Mouse (Mus musculus): ENCODE data around the gene Gm44790. TPM values are rescaled to one million over a fixed set of nuclear protein-coding genes. Genes with fewer than 3 reads are reported as not detected.
"Not testable (repeated sequence)": the region's sequence is repeated elsewhere in the genome, so short reads cannot be mapped to it uniquely, and the experiment has no call there.

Gm44790 gene
- total RNA-seq (2021) = not detected
- long read RNA-seq, experiment 1, partial matches to known transcripts = 0 of 1 reads
- long read RNA-seq, experiment 1, other reads (novel, unspliced or antisense) = 1 of 1 reads
- long read RNA-seq, experiment 2, partial matches to known transcripts = 0 of 2 reads
- long read RNA-seq, experiment 2, other reads (novel, unspliced or antisense) = 2 of 2 reads

DNA sequence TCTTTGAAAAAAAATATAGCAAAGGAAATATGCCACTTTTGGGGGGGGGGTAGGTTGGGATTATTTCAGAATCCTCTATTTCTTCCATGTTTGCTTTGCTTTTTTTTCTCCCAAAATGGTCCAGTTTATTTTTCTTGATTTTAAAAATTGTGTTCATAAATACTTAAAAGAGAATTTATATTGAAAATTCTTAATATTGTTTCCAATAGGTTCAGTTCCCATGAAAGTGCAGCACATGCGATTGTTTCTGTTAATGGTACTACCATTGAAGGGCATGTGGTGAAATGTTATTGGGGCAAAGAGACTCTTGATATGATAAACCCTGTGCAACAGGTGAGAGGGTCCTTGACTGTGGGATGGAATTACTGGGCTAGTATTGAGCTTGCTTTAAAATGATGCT lies at the start of gene Gm44790:
TSS of gene Gm44790 (plus strand) at position 301 of the 400 bp plus-strand sequence.
- no peak for DNase-seq

DNA sequence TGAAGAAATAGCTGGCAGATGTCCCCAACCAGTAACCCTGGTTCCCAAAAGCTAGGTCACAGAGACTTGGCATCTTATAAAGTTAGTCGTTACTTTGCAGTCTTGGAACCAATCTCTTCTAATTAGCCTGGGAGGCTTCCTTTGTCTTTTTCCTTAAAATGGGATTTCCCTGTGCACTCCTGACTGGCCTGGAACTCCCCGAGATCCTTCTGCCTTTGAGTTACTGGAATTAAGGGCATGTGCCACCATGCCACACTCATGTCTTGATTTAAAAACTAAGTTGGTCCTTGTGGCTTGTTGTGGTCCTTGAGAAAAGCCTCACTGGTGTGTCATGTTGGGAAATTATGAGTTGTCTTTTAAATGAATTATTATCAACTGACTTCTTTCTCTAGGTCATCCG lies 48.1 kb upstream of the Gm44790 start:
- no peak for DNase-seq

DNA sequence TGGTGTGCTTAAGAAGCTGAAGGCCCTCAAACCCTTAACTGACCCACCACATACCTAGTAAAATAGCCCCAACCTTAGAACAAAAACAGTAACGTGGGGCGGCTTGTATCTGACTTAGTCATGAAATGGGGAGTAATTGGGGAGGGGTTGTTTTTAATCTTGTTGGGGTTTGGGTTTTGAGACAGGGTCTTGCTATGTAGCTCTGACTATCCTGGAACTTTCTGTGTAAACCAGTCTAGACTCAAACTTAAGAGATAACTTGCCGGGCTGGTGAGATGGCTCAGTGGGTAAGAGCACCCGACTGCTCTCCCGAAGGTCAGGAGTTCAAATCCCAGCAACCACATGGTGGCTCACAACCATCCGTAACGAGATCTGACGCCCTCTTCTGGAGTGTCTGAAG lies 46.3 kb upstream of the Gm44790 start:
- not testable (repeated sequence) for DNase-seq

DNA sequence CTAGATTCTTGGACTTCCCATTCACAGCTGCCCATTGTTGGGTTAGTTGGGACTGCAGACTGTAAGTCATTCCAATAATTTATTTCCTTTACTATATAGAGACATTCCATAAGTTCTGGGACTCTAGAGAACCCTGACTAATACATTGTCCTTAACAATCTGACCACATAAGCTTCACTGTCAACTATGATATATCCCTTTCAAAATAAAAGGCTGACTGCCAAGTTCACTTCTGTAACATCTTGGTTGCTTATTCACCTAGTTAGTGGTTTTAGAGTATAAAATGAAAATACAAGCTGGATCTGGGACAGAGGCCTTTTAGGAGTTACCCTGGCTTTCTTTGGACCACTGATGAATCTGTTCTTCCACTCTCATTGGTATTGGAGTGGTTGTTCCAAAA lies 43.9 kb upstream of the Gm44790 start:
- DNase-seq = no peak

DNA sequence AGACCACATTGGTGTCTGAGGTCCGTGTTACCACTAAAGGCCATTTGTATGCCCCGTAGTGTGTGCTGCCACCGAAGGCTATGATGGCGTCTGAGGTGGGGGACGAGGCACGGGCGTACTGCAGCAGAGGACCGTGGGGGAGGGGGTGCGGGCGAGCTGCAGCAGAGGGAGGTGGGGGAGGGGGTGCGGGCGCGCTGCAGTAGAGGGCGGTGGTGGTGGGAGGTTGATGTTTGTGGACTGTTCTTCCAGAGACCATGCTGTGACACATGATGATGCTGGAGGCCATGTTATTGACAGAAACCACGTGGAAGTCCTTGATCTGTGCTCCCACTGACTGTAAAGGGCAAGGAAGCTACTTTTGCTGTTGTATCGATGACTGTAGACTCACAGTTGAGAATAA lies 43.1 kb upstream of the Gm44790 start:
- no peak for DNase-seq

DNA sequence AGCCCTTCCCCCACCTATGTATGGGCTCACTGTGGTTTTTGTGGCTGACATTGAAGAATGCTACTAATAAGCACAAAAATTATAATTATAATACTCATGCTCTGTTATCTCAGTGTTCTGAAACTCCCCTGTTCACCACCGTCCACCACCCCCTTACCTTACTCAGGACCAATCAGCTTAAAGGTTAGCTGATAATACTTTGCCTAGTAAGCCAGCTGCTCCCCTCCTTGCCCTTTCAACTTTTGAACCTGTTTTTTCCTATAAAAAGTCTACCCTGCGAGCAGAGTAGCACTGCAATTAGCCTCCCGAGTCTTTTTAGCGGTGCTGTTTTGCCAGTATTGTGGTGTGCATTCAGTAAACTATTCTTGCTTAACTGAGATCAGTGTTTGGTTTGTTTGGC lies 41.8 kb upstream of the Gm44790 start:
- DNase-seq = no peak

DNA sequence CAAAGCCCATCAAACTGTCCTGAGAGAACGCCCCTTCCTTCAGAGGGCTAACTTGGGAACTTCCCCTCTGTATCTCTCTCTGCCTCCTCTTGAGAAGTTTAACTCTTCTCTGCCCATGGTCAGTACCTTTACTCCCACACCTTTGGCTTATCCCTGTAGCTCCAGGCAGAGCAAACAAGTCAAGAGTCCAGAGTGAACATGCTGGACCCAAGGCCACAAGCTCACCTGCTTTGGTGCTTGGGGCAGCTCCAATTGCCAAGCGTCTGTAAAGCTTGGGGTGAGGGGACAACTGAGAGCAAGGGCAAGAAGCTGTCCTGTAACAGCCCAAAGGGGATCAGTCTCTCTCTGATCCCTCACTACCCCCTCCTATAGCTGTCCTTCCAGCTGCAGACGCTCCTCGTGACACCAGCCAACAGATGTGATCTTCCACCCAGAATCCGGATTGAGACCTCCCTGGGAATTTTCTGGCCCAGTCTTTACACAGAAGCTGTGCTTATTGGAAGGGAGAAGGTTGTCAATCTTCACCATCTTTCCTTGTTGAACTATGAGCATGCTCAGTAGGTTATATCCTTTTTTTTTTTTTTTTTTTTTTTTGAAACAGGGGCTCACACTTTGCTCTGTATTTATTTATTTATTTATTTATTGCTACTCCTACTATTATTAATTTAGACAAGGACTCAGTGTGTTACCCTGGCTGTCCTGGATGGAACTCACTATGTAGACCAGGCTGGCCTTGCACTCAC lies 40.9 kb upstream of the Gm44790 start:
- DNase-seq = no peak

DNA sequence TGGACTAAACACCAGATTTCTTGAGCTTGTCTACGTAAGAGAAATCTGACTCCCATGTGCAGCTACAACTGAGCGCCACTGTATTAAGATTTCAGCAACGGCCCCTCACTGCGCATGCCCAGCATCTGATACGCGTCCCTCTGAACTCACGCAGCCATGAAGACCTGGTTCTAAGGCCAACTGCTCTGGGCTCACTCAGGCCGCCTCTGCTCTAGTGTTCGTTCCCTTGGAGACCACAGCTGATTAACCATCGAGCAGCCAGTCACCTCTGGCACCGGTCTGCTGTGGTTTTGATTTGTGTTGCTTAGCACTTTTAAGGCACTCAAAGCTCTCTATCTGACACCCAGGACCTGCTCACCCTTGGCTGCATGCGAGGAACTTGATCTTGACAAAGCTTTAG lies 39.1 kb upstream of the Gm44790 start:
- DNase-seq = no peak

DNA sequence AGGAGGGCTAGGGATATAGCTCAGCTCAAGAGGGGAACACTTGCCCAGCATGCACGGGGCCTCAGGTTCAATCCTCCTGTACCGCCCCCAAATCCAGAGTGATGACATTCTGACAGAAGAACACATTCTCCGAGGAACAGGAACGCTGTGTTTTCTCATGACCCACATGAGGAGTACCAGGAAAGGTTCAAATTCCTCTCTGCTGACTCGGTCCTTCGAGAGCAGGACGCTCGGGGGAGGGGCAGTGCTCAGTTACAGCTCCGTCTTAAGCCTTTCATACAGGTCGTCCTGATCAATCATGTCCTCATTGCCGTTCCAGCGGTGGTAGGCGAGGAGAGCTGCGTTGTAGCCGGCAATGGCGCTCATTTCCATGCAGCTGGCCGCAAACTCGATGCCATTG lies 38.0 kb upstream of the Gm44790 start:
- no peak for DNase-seq

DNA sequence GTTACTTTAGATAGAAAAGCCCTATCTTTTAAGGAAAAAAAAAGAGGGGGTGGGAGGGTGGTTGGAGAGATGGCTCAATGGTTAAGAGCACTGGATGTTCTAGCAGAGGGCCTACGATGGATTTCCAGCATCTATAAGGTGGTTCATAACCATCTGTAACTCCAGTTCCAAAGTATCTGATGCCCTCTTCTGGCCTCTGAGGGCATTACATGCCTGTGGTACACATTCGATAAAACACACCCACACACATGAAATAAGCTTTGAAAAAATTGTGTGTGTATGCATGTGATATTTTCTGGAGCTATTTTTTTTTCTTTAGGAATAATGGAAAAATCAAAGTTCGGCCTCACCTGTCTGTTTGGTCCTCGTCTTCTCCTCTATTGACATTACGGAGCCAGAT lies 35.1 kb upstream of the Gm44790 start:
- DNase-seq = no peak

DNA sequence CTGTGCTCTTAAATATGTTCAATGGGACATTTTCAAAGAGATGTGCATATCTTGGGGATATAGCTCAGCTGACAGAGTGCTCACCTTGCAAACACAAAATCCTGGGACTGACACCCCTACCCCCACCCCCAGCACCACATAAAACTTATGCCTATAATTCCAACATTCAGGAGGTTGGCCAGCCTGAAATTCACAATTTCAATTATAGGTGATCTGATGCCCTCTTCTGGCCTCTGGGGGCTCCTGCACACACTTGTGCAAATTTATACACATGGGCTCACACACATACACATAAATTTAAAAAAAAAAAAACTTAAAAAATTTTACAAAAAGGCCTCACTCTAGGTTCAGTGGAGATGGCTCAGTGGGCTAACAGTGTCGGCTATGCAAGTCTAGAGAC lies 33.3 kb upstream of the Gm44790 start:
- DNase-seq = no peak

DNA sequence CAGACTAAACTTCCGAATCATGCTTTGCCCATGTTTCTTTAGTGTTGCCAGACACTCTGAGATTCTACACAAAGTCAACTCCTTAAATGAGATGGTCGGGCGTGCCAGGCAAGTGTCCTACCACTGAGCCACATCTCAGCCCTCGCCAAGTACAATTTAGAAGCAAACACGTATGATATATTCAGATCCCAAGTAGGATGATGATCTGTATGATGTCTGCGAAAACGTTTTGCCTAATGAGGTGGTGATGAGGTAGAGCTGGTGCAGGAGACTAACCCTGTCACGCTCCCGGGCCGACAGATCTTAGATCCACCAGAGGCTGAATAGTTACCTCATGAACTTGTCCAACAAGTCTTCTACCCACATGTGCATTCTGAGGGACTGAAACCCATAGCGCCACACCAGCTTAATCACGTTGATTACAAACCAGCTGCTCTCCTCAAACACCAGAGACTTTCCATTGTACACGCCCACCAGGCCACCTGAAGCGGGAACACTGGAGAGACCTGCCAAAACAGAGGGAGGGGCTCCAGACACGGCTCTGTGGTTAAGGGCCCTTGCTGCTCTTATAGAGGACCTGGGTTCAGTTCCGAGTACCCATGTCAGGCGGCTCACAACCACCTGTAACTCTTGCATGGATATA lies 32.3 kb upstream of the Gm44790 start:
- DNase-seq = no peak

DNA sequence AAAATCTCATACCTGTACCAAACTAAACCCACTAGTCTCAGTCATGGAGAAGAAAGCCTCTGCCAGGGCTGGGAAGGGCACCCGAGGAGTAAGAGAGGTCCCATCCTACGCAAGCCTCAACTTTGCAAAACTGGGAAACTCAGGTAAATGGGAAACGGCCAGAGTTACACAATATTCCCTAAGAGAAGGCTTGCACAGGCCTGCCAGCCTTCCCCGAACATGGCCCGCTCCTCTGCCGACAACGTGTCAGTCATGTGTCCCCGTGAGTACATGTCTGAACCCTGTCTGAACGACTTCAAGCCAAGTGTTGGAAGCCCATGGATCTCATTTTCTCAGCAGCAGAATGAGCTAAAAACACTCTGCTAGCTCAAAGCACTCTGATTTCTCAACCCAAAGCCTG lies 31.4 kb upstream of the Gm44790 start:
- DNase-seq = no peak

DNA sequence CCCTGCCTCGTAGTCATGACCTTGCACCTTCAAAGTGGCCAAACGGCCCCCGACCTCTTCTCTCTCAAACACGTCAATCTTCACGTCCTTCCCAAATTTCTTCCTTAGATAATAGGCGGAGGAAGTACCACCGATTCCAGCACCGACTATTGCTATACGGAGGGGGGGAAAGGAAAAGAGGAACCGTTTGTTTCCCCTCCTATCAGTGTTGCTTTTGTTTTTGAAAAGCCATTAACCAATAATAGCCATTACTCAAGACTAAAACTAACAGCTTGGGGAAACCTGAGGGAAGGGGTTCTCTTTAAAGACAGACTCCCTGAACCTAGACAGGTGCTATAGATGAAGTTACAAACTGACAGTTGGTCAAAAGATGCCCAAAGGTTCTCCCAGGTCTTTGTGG lies 30.5 kb upstream of the Gm44790 start:
- DNase-seq = no peak

DNA sequence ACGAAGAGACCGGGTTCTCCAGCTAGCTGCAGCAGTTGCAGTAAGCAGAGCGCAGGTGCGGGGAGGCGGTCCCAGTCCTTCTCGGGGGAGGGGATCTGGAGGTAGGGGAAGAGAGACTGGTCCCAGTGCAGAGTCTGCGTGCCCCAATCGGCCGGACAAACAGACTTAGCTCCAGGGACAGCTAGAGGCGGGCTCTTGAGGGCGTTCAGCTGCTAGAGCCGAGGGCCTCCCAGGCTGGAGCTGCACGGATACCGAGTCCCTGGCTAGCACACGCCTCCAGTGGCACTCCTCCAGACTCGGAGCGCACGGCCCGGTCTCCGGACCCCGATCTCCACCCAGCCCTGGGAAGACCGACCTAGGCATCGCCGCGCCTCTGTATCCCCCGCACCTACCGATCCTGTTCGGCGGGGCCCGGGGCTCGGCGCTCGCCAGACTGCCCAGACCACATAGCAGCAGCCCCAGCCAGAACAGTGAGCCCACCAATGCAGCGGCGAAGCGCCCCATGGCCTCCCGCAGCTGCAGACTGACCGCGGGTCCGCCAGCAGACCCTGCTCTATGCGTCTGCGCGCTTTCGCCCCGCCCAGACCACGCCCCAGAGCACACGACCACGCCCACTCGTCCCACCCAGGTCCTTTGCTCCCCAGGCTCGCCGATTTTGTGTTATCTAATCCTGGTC lies 29.7 kb upstream of the Gm44790 start, which contains the start of gene Pcyox1:
TSS of gene Pcyox1 (minus strand) at position 574 of the 676 bp plus-strand sequence.
- peak; percentile 88 for DNase-seq

DNA sequence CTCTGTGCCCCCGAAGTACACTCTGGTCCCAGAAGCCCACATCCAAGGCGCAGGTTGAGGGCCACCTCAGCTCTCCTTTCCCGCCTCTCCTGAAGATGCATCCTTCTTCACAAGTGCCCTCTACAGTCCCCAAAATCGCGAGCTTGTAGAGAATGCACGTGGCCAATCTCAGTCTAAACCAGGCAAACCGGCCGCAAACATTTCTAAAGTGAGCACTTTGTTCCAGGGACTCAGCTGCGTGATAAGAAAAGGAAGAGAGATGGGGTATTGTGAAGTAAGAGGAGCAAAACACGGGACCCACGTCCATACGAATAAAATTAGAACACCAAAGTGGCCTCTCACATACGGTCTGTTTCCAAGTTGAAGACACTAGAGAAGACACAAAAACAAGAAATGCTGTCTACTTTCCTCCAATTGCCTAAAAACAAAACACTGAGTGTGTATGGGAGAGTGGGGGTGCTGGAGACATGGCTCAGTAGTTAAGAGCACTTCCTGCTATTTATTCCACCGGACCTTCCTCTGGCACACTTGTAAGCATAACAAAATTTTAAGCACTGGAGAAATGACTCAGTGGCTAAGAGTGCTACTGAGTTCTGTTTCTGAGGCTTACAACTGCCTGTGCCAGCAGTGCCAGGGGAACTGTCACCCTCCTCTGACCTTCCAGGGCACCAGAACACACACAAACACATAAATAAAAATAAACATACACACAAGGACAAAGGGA lies 29.0 kb upstream of the Gm44790 start:
- no peak for DNase-seq

DNA sequence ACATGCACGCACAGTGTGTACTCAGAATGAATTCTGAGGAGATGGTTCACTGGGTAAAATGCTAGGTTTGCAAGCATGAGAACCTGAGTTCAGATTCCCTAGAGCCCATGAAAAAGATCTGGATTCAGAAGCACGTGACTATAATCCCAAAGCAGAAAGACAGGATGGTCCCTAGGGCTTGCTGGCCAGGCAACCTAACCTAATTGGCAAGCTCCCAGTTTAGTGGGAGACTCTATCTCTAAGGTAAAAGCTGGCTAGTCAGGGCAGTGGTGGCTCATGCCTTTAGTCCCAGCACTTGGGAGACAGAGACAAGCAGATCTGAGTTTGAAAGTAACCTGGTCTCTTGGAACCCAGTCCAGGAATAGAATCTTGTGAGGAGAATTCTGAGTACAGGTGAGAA lies 27.5 kb upstream of the Gm44790 start:
- DNase-seq = no peak

DNA sequence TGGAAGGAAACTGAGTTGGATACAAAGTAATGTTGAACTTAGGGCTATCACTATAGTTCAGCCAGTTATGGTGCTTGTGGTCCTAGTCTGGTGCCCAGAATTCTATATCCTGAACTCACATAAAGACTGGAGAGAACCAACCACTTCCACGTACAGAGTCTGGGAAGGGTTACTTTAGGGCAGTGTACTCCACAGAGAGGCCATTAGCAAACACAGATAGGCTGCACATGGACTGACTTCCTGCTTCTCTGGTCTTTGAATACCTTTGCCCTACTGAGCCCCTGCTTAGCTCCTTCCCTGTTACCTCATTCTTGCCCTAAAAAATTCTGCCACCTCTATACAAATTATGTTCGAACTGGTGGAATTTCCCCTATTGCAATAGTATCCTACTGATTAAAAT lies 26.5 kb upstream of the Gm44790 start:
- no peak for DNase-seq

DNA sequence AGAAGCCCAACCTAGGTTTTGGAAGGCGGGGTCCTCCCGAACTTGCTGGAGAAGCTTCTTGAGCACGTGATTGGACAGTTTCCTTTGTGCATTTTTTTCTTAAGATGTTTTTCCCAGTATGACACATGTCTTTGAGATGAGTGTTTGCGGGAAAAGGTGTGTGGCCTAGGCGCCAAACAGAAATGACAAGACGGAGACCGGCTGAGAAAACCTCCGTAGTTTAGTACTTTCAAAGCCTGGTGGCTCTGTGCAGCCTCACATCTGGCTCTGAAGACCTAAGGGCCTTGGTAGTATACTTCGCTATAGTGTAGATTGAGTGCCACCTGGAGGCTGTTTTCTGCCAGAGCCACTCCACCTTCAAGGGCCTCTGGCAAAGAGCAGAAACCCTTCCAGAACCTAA lies 25.5 kb upstream of the Gm44790 start:
- DNase-seq = peak; percentile 51

DNA sequence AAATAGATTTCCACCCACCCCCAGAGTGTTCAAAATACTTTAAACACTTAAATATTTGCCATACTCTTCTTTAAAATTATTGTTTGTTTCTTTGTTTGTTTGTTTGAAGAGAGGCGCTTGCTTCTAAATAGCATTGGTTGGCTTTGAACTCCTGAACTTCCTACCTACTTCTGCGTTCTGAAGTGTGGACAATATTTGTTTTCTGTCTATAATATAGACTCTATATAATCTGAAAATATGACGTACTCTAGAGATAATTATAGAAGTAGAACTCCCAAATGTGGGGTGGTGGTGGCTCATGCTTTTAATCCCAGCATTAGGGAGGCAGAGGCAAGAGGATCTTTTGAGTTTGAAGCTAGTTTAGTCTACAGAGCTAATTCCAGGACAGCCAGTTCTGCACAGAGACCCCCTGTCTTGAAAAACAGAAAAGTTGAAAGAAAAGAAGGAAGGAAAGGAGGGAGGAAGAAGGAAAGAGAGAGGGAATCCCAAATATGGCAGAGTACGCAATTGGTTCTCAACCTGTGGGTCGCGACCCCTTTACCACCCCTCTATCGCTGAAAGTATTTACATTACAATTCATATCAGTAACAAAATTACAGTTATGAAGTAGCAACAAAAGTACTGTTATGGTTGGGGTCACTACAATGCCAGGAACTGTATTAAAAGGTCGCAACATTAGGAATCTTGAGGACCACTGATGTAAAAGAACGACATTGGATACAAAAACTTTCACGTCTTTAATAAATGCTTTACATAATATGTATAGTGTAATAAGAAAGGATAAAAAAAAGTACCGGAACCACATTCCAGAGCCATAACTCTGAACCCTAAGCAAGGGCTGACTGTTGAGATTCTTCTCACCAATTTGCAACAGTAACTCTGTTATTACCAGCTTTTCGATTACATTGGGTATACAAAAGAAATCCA lies 23.5 kb upstream of the Gm44790 start:
- no peak for DNase-seq

DNA sequence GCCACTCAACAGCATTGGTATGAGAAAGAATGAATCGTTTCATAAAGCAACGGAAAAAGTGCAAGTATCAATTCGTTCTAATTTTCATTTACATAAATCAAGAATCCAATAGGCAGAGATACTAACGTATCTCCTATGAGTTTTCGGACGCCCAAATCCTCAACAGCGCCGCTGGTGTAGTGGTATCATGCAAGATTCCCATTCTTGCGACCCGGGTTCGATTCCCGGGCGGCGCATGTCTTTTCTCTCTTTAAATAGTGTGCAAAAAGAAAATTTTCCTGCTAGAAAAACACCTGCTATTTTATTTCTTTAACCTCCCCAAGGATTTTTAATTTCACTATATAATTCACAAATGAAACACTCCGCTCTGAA lies 22.7 kb upstream of the Gm44790 start:
- no peak for DNase-seq
